Mouse (Mus musculus) testis, postnatal 14 days (tissue): ENCODE measurements around the gene Pcnp.

Experiments used
- DNase-seq: peaks from one replicate; pipeline ENCODE4 v3.0.0; 2021; ENCODE audit warnings: low spot score

Pcnp gene

DNA sequence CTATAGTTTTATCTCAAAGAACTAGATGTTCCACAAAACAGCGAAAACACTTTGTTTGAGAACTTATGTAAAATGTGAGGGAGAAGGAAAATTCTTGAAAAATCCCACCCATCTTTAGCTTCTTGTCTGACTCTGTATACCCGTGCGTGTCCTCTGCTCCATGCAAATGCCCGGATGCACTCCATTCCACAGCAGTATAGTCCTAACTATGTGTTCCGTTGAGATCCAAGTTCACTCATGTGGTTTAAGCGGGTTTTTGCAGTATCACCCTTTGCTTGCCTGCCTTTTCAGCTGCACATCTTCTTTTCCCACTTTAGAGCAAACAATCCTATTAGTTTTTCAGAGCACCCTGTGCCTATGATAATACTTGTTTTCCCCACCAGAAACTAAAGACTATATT, 7.0 kb upstream of the Pcnp start:
- DNase-seq: peak; percentile 2

DNA sequence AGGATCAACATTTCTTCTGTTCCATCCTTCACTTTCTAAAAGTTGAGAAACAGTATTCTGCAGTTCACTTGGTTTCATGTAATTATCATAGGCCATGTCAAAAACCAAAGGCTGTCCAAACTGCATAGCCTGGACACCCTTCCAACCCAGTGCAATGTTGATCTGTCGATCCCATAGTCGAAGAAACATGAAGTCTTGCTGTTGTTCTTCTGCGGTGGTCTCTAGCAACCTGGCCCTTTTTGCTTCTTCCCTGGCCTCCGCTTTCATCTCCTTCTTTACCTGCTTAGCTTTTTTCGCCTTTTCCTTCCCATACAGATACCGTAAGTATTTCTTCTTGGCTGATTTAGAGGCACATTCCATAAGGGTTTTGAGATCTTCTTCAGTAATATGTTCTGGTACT, 5.0 kb upstream of the Pcnp start:
- DNase-seq: no peak

DNA sequence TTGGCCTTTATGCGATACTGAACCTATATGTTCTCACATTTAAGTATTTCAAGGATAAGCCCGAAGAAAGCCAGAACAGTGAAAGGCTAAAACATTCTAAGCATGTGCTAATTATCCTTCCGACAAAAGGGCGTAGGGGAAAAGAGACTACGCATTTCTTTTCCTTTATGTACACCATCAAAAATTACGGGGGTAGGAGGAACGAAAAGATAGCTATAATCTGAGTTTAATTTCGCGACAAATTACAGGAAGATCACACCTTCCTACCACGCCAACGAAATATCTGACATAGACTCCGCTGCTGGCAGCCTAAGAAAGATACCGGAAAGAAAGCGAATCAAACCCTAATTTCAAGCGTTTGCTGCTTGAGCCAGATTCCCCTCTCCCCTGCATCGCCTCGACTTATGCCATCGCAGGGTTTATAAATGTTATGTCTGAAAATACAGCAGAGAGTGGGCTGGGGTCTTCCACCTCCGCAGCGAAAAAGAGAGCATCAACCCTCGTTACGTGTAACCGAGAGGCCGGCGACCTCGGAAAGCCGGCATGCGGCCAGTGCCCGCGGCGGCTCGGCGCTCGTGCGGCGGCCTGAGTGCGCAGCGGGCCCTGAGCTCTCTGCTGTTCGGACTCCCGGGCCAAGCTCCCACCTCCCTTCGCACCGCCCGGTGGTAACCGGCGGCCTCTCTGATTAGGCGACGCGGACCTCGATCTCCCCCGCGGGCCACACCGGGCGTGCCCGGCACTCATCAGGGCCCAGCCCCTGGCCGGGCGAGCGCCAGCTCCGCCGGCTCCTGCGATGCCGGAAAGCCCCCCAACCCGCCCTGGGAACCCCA, 602 bp downstream of the Pcnp start:
- peak; percentile 83 for DNase-seq

DNA sequence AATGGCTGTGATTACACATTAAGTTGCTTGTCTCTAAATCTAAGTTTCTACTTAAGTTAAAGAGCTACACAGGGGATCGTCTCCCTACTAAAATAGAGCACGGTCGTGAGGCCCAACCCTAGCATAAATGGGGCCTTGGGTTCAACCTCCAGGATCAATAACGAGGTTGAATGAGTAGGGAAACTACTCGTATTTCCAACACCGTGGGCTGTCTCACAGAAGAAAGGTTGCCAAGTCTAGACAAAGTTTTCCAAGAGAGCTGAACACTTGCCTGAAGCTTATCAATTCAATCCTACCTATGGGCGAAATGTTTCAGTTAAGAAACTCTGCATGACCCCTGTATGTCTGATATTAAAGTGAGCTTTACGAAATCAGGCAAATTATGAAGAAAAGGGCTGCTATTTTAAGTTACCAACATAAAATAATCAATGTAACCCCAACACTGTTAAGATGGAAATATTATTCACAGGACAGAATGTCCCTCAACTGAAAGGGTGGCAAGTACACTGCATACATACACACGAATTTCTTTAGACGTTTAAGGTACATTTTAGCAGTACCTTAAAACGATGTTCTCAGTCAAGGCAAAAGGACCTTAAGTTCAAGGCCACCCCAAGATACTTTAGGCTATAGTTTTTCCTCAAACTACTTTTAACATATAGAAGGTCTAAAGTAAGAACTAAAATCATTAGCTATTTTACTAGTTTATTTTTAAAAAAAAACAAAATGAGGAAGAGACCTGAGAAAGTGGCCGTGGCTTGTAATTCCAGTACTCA, 1.5 kb downstream of the Pcnp start:
- no peak for DNase-seq

DNA sequence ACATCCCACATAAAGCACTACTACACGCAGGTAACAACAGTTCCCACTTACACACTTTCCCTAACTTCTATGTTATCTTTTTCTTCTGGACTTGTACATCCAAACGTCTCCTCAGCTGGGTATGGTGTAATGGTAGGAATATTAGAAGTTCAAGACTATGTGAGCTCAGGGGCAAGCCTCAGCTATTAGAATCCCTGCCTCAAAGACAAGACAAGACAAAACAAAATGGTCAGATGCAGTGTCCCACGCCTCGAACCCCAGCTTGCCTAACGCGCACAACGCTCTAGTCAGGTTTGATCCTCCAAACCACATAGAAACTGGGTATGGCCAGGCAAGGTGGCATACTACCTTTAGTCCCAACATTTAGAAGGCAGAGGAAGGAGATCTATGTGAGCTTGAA, 9.9 kb downstream of the Pcnp start:
- no peak for DNase-seq

DNA sequence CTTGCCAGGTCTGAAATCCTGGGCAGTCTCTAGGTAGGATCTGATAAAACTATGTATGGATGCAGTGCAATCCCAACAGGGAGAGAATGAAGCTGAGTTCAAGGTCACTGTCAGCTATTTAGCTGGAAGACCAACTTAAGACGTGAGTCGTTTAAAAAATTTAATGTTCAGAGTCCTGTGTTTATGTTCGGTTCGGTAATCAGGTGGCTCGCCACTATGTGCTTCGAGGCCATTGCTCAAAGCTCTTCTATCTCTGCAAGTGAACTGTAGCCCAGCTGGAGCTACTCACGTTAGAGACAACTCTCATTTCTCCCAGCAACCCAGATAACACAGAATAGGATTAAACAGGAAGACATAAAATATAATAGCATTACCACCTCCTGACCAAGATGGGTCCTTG, 15.5 kb downstream of the Pcnp start:
- DNase-seq: no peak

DNA sequence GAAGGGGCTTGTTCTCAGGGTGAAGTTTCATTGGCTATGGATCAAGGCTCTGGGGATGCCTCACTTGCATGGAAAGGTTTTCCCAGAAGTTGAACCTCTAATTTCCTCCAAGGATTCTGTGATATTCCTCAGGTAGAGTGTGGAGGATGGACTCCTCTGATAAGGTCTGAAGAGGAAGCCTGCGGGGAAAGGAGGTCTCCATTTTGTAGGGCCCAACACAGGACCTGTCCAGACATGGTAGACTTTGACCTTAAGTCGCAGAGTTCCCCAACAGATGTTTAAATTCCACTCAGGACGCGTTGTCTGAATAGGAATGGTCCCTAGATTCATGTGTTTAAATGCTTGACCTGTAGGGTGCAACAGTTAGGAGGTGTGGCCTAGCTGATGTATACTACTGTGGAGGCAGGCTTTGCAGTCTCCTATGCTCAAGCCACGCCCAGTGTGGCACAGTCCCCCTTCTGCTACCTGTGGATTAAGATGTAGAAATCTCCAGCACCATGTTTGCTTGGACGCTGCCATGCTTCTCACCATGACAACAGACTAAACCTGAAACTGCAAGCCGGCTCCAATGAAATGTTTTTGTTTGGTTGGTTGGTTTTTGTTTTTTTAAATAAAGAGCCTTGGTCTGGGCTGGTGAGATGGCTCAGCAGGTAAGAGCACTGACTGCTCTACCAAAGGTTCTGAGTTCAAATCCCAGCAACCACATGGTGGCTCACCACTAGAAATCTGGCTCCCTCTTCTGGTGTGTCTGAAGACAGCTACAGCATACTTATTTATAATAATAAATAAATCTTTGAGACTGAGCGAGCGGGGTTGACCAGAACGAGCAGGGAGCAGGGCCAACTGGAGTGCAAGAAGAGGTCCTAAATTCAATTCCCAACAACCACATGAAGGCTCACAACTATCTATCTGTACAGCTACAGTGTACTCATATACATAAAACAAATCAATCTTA, 16.5 kb downstream of the Pcnp start:
- no peak for DNase-seq

DNA sequence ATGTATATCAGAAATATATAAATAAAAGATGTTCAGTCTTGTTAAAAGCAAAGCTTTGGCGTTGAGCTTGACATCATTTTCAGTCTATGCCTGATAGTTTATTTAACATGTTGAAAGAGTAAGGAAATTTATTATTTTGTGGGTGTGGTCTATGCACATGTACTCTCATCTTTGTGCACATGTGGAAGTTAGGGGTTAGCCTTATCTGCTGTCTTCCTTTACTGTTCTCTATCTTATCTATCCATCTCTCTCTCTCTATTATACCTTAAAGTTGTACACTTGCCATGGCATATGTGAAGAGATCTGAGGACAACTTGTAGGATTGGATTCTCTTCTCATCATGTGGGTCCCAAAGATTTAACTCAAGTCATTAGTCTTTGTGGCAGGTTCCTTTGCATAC, 20.7 kb downstream of the Pcnp start:
- no peak for DNase-seq

DNA sequence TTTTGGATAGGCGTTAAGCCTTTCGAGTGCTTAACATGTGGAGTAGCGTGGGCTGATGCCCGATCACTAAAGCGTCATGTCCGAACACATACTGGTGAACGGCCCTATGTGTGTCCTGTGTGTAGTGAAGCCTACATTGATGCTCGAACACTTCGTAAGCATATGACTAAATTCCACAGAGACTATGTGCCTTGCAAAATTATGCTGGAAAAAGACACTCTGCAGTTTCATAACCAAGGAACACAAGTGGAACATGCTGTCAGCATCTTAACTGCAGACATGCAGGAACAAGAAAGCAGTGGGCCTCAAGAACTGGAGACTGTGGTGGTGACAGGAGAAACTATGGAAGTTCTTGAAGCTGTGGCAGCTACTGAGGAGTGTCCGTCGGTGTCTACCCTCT, 22.7 kb downstream of the Pcnp start:
- no peak for DNase-seq

DNA sequence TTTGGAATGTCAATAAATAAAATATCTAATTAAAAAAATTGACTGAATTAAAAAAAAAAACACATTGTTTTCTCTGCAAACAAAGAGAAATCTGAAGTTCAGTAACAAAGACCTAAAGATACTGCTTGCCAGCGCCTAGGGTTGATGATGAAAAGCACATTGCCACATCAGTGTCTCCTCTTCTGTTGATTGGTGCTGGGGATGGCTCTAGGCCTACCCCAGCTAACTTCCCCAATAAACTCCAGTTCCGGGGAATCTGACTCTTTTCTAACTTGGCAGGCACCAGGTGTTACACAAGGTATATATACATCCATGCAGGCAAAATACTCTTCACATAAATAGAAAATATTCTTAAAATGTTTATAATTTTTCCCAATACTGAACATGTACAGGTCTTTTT, 35.3 kb downstream of the Pcnp start:
- no peak for DNase-seq

DNA sequence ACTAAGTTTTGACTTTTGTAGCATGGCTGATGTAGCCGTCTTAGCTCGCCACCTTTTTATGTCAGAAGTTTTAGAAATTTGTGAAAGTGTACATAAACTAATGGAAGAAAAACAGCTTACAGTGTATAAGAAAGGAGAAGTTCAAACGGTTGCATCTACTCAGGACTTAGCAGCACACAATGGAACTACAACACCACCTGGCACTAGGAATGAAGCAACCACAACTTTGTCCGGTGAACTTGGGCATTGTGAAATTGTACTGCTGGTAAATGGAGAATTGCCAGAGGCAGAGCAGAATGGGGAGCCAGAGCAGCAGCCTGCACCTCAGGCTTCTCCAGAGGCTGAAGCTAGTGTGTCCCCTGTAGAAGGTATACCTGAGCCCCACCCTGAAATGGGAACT, 39.2 kb downstream of the Pcnp start:
- no peak for DNase-seq

DNA sequence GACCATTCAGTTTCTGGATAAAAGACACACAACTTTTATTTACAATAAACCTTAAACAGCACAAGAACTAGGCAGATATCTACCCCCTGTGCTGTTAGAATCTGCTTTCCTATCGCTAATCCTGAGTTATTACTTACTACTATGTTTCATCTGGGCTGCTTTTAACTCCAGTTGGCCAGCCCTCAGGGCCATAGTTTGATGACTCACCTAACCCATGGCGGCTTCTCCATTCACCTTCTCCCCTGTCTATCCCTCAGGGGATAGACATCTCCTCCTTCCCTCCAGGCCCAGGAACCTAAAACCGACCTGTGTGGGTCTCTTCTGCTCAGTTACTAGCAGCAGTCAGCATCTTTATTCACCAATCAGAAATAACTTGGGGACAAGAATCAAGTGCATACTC, 43.5 kb downstream of the Pcnp start:
- no peak for DNase-seq

DNA sequence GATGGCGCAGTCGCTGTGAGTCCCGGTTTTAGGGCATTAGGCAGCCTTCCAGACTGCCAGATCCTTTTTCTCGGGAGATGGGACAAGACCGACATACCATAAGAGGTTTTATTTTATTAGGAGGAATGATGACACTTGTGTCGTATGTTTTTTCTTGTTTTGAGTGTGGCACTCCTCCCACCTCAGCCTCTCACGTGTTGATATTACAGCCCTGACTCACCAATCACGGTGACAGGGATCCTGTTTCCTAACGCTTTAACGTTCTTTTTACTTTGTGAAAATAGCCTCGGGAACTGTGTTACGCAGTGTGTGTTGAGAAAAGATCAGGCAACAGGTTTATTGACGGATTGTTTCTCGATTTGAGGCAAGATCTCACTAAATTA, 54.6 kb downstream of the Pcnp start:
- DNase-seq: no peak

DNA sequence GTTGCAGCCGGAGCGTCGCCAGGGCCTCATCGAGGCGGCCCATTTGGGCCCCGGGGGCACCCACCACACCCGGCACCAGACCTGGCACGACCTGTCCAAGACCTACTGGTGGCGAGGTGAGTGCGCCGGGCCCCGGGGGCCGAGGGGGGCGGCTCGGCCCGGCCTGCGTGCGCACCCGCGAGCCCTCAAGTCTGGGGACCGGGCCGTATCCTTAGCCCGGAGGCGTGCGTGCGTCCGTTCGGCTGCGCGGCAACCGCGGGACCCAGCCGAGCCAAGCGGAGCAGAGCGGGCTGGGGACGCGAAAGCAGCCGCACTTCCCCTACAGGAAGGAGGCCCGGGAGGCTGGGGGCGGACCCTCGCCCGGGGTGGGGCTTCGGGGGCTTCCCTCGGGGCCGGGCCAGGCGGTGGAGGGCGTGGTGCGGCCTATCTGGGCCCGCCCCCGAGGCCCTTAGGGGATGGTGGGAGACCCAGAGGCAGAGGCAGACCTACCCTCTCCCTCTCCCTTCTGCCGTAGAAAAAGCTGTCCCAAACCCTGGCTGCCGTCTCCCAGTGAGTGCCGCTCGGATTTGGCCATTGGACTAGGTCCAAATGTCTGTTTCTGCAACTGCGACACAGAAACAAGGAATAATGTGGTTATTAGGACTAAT, 55.2 kb downstream of the Pcnp start:
- DNase-seq: peak; percentile 91

DNA sequence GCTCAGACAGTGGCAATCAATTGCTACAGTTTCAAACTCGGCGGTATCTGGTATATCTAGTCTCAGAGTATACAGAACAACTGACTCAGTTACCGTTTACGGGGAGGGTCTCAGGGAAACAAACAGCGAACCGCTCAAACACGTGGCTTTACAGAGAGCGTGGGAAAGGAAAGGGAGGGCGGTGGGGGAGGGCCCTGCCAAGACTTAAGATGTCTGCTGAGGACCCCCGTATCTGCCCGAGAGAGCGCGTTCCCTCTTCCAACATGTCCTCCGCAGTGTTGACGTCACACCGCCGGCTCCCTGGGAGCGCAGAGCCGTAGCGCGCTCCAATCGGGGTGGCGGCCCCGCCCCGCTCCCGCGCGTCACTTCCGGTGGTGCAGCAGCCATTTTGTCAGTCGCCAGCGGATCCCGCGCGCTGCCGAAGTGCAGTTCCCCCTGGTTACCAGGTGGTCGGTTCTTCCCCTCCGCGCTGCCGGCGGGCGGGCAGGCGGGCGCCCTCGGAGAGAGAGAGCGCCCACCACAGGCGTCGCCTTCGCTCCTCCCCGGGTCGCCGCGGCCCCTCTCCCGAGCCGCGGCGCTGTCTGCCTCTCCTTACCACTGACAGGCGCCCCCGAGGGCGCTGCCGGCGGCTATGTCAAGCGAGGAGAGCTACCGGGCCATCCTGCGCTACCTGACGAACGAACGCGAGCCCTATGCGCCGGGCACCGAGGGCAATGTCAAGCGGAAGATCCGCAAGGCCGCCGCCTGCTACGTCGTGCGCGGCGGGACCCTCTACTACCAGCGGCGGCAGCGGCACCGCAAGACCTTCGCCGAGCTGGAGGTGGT, 55.9 kb downstream of the Pcnp start, which contains the start of gene Zbtb11:
Gene Zbtb11, plus strand, starts transcription at position 453 of the 825 bp plus-strand sequence.
- DNase-seq: peak; percentile 99

DNA sequence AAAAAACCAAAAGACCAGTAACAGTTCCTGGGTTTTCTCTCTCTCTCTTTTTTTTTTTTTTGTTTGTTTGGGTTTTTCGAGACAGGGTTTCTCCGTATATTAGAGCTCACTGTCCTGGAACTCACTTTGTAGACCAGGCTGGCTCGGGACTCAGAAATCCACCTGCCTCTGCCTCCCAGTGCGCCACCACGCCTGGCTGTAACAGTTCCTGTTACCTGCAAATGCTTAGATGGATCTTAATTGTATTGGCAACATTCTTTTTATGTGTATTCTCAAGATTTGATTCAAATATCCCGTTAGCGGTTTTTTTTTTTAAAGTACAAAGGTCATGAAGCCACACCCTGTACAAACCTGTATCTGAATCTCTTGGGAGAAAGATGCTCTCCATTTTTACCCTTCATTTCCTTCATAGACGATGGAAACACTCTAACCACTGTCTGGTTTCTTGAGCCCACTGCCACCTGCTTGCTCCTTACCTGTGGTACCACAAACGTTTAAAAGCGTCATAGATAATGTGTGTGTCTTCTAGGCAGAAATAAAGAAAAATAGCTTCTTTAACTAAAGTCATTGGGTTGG, 56.8 kb downstream of the Pcnp start:
- no peak for DNase-seq

DNA sequence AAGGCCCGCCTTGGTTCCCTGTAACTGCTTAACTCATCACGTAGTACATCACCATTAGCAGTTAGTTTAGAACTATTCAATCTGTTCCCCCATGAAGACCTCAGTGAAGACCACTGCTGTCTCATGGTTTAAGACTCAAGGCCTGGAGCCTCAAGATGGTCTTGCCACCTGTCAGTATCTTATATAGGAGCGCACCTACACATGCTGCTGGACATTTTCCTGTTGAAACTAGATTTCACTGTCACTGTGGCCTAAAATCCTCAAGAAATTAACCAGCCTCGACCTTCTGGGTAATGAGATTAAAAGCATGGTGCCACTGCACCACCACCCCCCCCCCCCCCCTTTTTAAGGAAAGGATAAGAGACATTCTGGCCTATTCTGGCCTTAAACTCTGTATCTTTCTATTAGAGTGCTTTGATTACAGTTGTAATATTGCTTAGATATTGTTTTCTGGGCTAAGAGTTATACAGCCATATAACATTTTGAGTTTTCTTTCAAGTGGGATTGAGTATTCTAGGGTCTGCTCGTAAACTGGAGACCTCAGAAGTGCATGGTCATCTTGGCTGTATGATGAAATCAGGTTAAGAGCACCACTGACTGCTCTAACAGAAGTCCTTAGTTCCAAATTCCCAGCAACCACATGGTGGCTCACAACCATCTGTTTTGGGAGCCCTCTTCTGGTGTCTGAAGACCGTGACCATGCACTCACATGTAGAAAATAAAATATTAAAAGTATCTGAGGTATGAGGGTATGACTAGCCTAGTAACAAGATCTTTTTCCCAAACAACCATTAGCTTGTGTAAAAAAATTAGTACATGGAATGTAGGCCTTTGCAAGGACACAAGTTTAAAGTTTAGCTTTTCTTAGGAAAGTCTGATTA, 57.6 kb downstream of the Pcnp start:
- no peak for DNase-seq

DNA sequence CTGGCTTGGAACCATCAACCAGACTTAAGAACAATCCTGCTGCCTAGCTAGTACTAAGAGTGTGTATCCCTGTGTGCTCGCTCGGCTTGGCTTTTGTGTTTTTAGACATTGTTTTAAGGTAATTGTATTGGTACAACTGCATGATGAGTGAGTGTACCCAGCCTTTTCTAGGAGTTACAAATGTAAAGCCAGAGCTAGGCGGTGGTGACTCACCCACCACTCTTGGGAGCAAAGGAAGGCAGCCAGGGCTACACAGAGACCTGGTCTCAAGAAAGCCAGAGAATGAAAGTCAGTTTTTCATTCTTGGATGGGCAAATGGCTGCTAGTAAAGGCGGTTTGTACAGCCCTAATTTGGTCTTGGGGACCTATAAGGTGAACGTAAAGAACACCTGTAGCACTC, 59.1 kb downstream of the Pcnp start:
- DNase-seq: no peak

DNA sequence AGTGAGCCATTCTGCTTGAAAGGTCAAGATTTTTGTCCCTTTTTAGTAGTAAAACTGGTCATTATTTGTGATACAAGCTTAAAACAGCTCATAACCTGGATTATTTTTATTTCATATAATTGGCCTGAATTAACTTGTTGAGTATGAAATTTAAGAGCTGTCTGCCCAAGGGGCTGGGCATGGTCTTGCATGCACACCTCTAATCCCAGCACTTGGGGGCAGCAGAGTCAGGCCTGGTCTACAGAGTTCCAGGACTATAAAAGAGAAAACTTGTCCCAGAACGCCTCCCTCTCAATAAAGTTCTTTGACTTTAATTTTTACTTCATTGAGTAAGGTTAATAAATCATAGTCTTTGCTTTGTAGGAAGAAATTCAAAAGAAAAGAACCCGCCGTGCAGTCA, 60.4 kb downstream of the Pcnp start:
- DNase-seq: no peak

DNA sequence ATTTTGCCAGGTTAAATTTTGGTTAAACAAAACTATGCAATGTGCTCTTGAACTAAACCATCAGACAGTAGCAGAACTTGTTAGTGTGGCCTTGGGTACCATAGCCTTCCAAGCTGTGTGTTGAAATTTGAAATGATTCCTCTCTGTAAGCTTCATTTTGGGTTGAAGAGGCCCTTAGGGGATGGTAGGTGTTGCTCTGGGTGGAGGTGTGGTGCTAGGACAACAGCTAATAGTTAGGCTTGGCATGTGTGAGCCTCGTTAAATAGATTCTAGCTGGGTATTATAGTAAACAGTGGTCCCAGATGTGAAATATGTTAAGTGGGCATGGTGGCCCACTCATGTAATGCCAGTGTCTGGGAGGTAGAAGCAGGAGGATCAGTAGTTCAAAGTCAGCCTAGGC, 62.3 kb downstream of the Pcnp start:
- no peak for DNase-seq
